23 mouse cellular contexts compared by ENCODE assay signal in genomic region chr1:171382096-171382620, GRCm38 (mm10). TPM values are rescaled to one million over a fixed set of nuclear protein-coding genes. Genes with fewer than 3 reads are reported as not detected.
A peak's percentile ranks its signal among the peaks of the same experiment; 100 is the strongest.
DNase-seq lines count a peak whose midpoint lies in the region; ATAC-seq and TF ChIP-seq lines count a peak whose summit lies in the region.
"Had no signal": no experiment of that assay in that cellular context is flagged by ENCODE, and none has a peak within 500 bp of the region (broad histone marks: within the 10 kb centered on the region; RNA-seq: fewer than 3 reads in every experiment).

No protein-coding gene starts in this region.

- peaks cover 2% of the 10 kb centered on the region; the same call in 1 of the 2 replicates for H3K4me1 ChIP-seq in heart, adult 2 months (ENCODE audit: control insufficient read depth, insufficient read depth, low read length)
- H3K4me1 ChIP-seq in lung, postnatal 0 days (ENCODE audit: insufficient read depth, low read depth, low read length): no peaks in the 10 kb centered on the region
- no peaks in the 10 kb centered on the region for H3K4me1 ChIP-seq in kidney, adult 2 months (ENCODE audit: control insufficient read depth, insufficient read depth, low read length)

- ATAC-seq in lung, postnatal 0 days: no peak
- ATAC-seq in megakaryocyte progenitor cell, adult 5-6 weeks (replicated peaks; ENCODE audit: poor library complexity): peak; percentile 40
- ATAC-seq: forebrain, embryonic 16.5 days; intestine, postnatal 0 days; Patski had no signal

- H3K79me2 ChIP-seq in heart, adult 2 months (replicated peaks; ENCODE audit: control insufficient read depth, insufficient read depth, low read length): no peaks in the 10 kb centered on the region

- intact Hi-C loops in heart, adult 2 months (cut with DNase I): no loop called here
- intact Hi-C loops in heart, postnatal 10 days (cut with DNase I): no loop called here

- H3K9me3 ChIP-seq in lung, postnatal 0 days (ENCODE audit: low read length): no peaks in the 10 kb centered on the region
- H3K9me3 ChIP-seq: embryonic facial prominence, embryonic 13.5 days; heart, embryonic 13.5 days; hindbrain, embryonic 15.5 days; limb, embryonic 12.5 days; liver, embryonic 13.5 days; neural tube, embryonic 13.5 days had no signal

- no peak for TF ChIP-seq EP300 in heart, adult 2 months (IDR thresholded peaks at IDR 0.05; ENCODE audit: insufficient read depth, low read depth, low read length)
- TF ChIP-seq EP300 in lung, postnatal 0 days (IDR thresholded peaks at IDR 0.05): no peak

- no peak overlapping the region for H3K27ac ChIP-seq in heart, adult 2 months
- no peak overlapping the region for H3K27ac ChIP-seq in lung, postnatal 0 days (ENCODE audit: low read length)
- H3K27ac ChIP-seq in kidney, adult 2 months (ENCODE audit: insufficient read depth, low read depth, low read length): no peak overlapping the region
- H3K27ac ChIP-seq: embryonic facial prominence, embryonic 13.5 days; heart, embryonic 13.5 days; hindbrain, embryonic 15.5 days; limb, embryonic 12.5 days; liver, embryonic 13.5 days; neural tube, embryonic 13.5 days had no signal

- no peak for TF ChIP-seq POLR2A in heart, adult 2 months (IDR thresholded peaks at IDR 0.05; ENCODE audit: insufficient read depth, low read depth, low read length)
- TF ChIP-seq POLR2A in kidney, adult 2 months (IDR thresholded peaks at IDR 0.05; ENCODE audit: low read depth, low read length): no peak

- no peak overlapping the region for H3K4me3 ChIP-seq in heart, adult 2 months
- no peak overlapping the region for H3K4me3 ChIP-seq in lung, postnatal 0 days (ENCODE audit: low read depth, low read length)
- no peak overlapping the region for H3K4me3 ChIP-seq in kidney, adult 2 months (ENCODE audit: insufficient read depth, low read depth, low read length)
- H3K4me3 ChIP-seq: embryonic facial prominence, embryonic 13.5 days; heart, embryonic 13.5 days; hindbrain, embryonic 15.5 days; limb, embryonic 12.5 days; liver, embryonic 13.5 days; neural tube, embryonic 13.5 days had no signal

- no peak overlapping the region for H3K9ac ChIP-seq in heart, adult 2 months (ENCODE audit: low read depth, low read length)
- H3K9ac ChIP-seq in lung, postnatal 0 days (replicated peaks; ENCODE audit: low read depth): no peak overlapping the region
- H3K9ac ChIP-seq: embryonic facial prominence, embryonic 13.5 days; heart, embryonic 13.5 days; hindbrain, embryonic 15.5 days; limb, embryonic 12.5 days; liver, embryonic 13.5 days; neural tube, embryonic 13.5 days had no signal

- no peak overlapping the region for H3K4me2 ChIP-seq in lung, postnatal 0 days (replicated peaks; ENCODE audit: low read depth, low read length)
- H3K4me2 ChIP-seq: embryonic facial prominence, embryonic 13.5 days; heart, embryonic 13.5 days; hindbrain, embryonic 15.5 days; limb, embryonic 12.5 days; liver, embryonic 13.5 days; neural tube, embryonic 13.5 days had no signal

- no peak for DNase-seq in heart, adult 2 months
- no peak for DNase-seq in heart, postnatal 10 days
- no peak for DNase-seq in lung, postnatal 0 days (ENCODE audit: low spot score)
- no peak for DNase-seq in lung, postnatal 36 days
- DNase-seq in B cell, adult 2 months: peak; percentile 55
- no peak for DNase-seq in urinary bladder, adult 18-20 months (ENCODE audit: low spot score in 2 of 2)
- DNase-seq in kidney, adult 2 months: no peak
- DNase-seq: adrenal gland, adult 8-10 months; cerebellum, adult 9-11 months; heart, postnatal 36 days; kidney, postnatal 10 days; liver, embryonic 13.5 days; right cerebral cortex, adult 18-20 months; thymus, postnatal 36 days had no signal

- no peaks in the 10 kb centered on the region for H3K36me3 ChIP-seq in heart, adult 2 months (ENCODE audit: control insufficient read depth, insufficient read depth, low read length)
- no peaks in the 10 kb centered on the region for H3K36me3 ChIP-seq in lung, postnatal 0 days (ENCODE audit: insufficient read depth, low read length)
- H3K36me3 ChIP-seq in kidney, adult 2 months (ENCODE audit: control insufficient read depth, insufficient read depth, low read length): no peaks in the 10 kb centered on the region
- H3K36me3 ChIP-seq: embryonic facial prominence, embryonic 13.5 days; heart, embryonic 13.5 days; hindbrain, embryonic 15.5 days; limb, embryonic 12.5 days; liver, embryonic 13.5 days; neural tube, embryonic 13.5 days had no signal

- peak; percentile 27; the same call in 1 of the 2 replicates for TF ChIP-seq CTCF in heart, adult 2 months (IDR thresholded peaks at IDR 0.05)
- peak; percentile 21; the same call in 1 of the 2 replicates for TF ChIP-seq CTCF in lung, postnatal 0 days (IDR thresholded peaks at IDR 0.05)
- TF ChIP-seq CTCF in kidney, adult 2 months (conservative IDR thresholded peaks at IDR 0.05; ENCODE audit: insufficient read depth, insufficient read length, low read depth, low read length): no peak

- 86% methylated on average over 11 of the region's 11 CpGs for whole genome bisulfite sequencing in heart, adult 2 months
- 71% methylated on average over 11 of the region's 11 CpGs for WGBS in lung, postnatal 0 days
- 82% methylated on average over 11 of the region's 11 CpGs for WGBS in kidney, adult 2 months

- H3K27me3 ChIP-seq in heart, adult 2 months (ENCODE audit: control insufficient read depth, insufficient read depth, low read length): no peaks in the 10 kb centered on the region; the same call in 1 of the 2 replicates
- no peaks in the 10 kb centered on the region for H3K27me3 ChIP-seq in lung, postnatal 0 days (replicated peaks; ENCODE audit: insufficient read depth, low read length)
- H3K27me3 ChIP-seq in kidney, adult 2 months (replicated peaks; ENCODE audit: control insufficient read depth, insufficient read depth, low read length): no peaks in the 10 kb centered on the region

RNA-seq across cellular contexts. Expression of gene Arhgap30, which starts 6.6 kb away (rescaled TPM):
- 1 to 10 TPM; 2.3 to 2.4 TPM for total RNA-seq in heart, adult 2 months (2021)
- 2.6 and 3.2 TPM in 2 replicates for polyA plus RNA-seq in heart, adult 2 months (2012; rRNA removed)
- total RNA-seq in heart, postnatal 10 days (2021): 1 to 10 TPM; 2.1 to 2.5 TPM
- 3.5 and 4.1 TPM in 2 replicates for polyA plus RNA-seq in lung, postnatal 0 days (2015; fragmentation: Nextera tagmentation; extraction: Ambion mirVana)
- total RNA-seq in megakaryocyte progenitor cell, adult 5-6 weeks (2015): 30.2 and 31.7 TPM in 2 replicates
- total RNA-seq in megakaryocyte progenitor cell, adult 5-6 weeks (2017): 68.0 and 70.5 TPM in 2 replicates
- polyA plus RNA-seq in kidney, adult 2 months (2012; rRNA removed): 1.6 and 4.8 TPM in 2 replicates
- polyA plus RNA-seq: Patski had no signal

RNA-seq across cellular contexts. Expression of gene Nectin4, which starts 12.3 kb away (rescaled TPM):
- under 1 TPM; 0.13 to 0.23 TPM for total RNA-seq in heart, adult 2 months (2021)
- polyA plus RNA-seq in heart, adult 2 months (2012; rRNA removed): 0.21 and 0.29 TPM in 2 replicates
- under 1 TPM in 1 of 2 experiments, not detected in 1; 0.22 TPM for total RNA-seq in heart, postnatal 10 days (2021)
- 10.1 and 10.2 TPM in 2 replicates for polyA plus RNA-seq in lung, postnatal 0 days (2015; fragmentation: Nextera tagmentation; extraction: Ambion mirVana)
- total RNA-seq in megakaryocyte progenitor cell, adult 5-6 weeks (2015): 0.15 and 0.49 TPM in 2 replicates
- total RNA-seq in megakaryocyte progenitor cell, adult 5-6 weeks (2017): 0.37 and 0.84 TPM in 2 replicates
- polyA plus RNA-seq in kidney, adult 2 months (2012; rRNA removed): 2.3 TPM in 2 replicates

RNA-seq across cellular contexts. Expression of gene Klhdc9, which starts 21.6 kb away (rescaled TPM):
- under 1 TPM in 1 of 2 experiments, not detected in 1; 0.16 TPM for total RNA-seq in heart, adult 2 months (2021)
- polyA plus RNA-seq in heart, adult 2 months (2012; rRNA removed): 0.20 and 0.25 TPM in 2 replicates
- total RNA-seq in heart, postnatal 10 days (2021): under 1 TPM; 0.60 to 0.65 TPM
- 4.0 and 4.5 TPM in 2 replicates for polyA plus RNA-seq in lung, postnatal 0 days (2015; fragmentation: Nextera tagmentation; extraction: Ambion mirVana)
- 0.96 TPM in 1 of 2 replicates, not detected in the other for total RNA-seq in megakaryocyte progenitor cell, adult 5-6 weeks (2015)
- 0.33 and 0.71 TPM in 2 replicates for total RNA-seq in megakaryocyte progenitor cell, adult 5-6 weeks (2017)
- 6.9 and 7.1 TPM in 2 replicates for polyA plus RNA-seq in kidney, adult 2 months (2012; rRNA removed)
- total RNA-seq: heart, postnatal 36 days had no signal
- polyA plus RNA-seq: Patski had no signal

RNA-seq across cellular contexts. Expression of gene Usf1, which starts 29.0 kb away (rescaled TPM):
- total RNA-seq in heart, adult 2 months (2021): 10 to 100 TPM; 38.4 to 46.6 TPM
- polyA plus RNA-seq in heart, adult 2 months (2012; rRNA removed): 47.8 and 64.2 TPM in 2 replicates
- total RNA-seq in heart, postnatal 10 days (2021): 10 to 100 TPM; 50.4 to 51.3 TPM
- 66.4 and 67.7 TPM in 2 replicates for polyA plus RNA-seq in lung, postnatal 0 days (2015; fragmentation: Nextera tagmentation; extraction: Ambion mirVana)
- total RNA-seq in megakaryocyte progenitor cell, adult 5-6 weeks (2015): 16.3 and 17.1 TPM in 2 replicates
- total RNA-seq in megakaryocyte progenitor cell, adult 5-6 weeks (2017): 61.3 and 64.3 TPM in 2 replicates
- 56.8 and 59.0 TPM in 2 replicates for polyA plus RNA-seq in kidney, adult 2 months (2012; rRNA removed)

RNA-seq across cellular contexts. Expression of gene Tstd1, which starts 36.5 kb away (rescaled TPM):
- total RNA-seq in heart, adult 2 months (2021): 1 to 10 TPM; 1.3 to 1.8 TPM
- polyA plus RNA-seq in heart, adult 2 months (2012; rRNA removed): 2.2 and 3.1 TPM in 2 replicates
- total RNA-seq in heart, postnatal 10 days (2021): 1 to 10 TPM; 1.6 TPM
- polyA plus RNA-seq in lung, postnatal 0 days (2015; fragmentation: Nextera tagmentation; extraction: Ambion mirVana): 7.1 and 7.8 TPM in 2 replicates
- total RNA-seq in megakaryocyte progenitor cell, adult 5-6 weeks (2015): 0.42 and 0.67 TPM in 2 replicates
- 1.9 and 3.8 TPM in 2 replicates for total RNA-seq in megakaryocyte progenitor cell, adult 5-6 weeks (2017)
- polyA plus RNA-seq in kidney, adult 2 months (2012; rRNA removed): 77.3 and 79.7 TPM in 2 replicates

Comparison
In these comparisons a context has a peak if more than half of its experiments do, and no peak if none do; other contexts are left out.
1. DNase-seq: peak in B cell, adult 2 months (2 of 2); none in heart, adult 2 months (0 of 2), heart, postnatal 10 days (0 of 2), lung, postnatal 0 days (single experiment), lung, postnatal 36 days (single experiment), urinary bladder, adult 18-20 months (0 of 2) and kidney, adult 2 months (single experiment).
2. RNA of gene Arhgap30, which starts 6.6 kb away (total RNA-seq): 30.2 to 70.5 TPM in megakaryocyte progenitor cell, adult 5-6 weeks; 2.1 to 2.5 TPM in heart, postnatal 10 days and 2.3 to 2.4 TPM in heart, adult 2 months; every median in the first group is over 4 times any median in the second.